Mouse (Mus musculus) retina, adult 2 months (tissue): ENCODE data around the gene Gm20458.

Source experiments
- DNase-seq: peaks from one replicate; pipeline ENCODE4 v3.0.0-alpha.2; 2012; ENCODE audit warnings: low read depth, low spot score

Gene Gm20458

DNA sequence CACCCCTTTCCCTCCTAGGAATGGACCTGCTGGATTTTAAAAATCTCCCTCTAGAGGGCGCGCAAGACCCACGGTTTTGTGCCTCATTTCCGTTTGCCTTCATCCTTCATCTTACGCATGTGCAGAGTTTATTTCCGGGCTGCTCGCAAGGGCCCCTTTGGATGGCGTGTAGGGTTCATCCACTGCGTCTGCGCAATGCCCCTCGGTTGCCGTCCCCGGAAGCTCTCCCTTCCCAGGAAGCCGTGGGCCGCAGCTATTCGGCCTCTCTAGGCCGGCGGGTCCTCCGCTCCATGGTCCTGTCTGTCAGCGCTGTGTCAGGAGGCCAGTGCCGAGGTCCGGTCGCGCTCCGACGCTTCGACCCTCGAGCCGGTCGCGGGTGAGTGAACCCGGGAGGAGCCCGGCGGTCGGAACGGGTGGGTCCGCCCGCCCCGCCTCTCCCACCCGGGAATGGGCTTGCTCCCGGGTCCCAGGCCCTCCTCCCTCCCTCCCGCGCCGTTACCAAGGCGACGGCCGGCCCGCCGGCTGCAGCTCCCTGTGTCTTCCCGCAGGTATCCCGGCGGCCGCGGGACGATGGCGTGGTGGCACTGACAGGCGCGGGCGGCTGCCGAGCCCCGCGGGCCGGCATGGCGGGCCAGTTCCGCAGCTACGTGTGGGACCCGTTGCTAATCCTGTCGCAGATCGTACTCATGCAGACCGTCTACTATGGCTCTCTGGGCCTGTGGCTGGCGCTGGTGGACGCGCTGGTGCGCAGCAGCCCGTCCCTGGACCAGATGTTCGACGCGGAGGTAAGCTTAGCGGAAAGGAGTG, at the start of gene Gm20458:
Gm20458 (plus strand) TSS at position 223 of the 807 bp plus-strand sequence.
- peak; percentile 98 for DNase-seq

DNA sequence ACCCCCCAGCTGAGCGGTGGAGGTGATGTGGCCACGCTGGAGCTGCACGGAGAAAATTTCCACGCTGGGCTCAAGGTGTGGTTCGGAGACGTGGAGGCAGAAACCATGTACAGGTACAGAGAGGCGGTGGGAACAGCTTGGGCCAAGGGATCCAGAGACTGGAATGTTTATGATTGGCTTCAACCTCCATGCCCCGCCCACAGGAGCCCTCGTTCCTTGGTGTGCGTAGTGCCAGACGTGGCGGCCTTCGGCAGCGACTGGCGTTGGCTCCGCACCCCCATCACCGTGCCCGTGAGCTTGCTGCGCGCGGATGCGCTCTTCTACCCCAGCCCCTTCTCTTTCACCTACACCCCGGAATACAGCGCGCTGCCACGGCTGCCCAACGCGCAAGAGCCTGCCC, 46.6 kb upstream of the Gm20458 start:
- no peak for DNase-seq

DNA sequence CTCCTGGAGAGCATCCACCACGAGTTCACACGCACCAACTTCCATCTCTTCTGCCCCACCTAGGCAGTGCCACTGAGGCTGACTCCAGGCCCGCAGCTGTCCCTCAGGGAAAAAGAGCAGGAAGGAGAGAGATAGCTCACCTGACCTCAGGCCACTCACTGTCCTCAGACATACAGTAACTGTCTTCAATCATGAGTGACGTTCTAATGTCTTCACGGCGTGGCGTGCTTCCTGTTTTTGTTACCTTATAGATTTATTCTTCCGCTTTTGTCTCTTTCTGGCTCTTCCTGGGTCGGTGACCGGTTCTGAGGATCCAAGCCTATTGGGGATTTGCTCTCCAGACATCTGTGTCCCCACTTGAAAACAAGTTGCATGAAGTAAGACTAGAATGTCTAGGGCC, 46.2 kb upstream of the Gm20458 start:
- DNase-seq = no peak

- DNase-seq = no peak
These were observed 43.6 kb upstream of the Gm20458 start for GRCm38 (mm10) chr2:164417198-164417597.

GRCm38 (mm10) chr2:164418308-164418875, 42.4 kb upstream of the Gm20458 start:
- no peak for DNase-seq

GRCm38 (mm10) chr2:164419489-164419888, 41.3 kb upstream of the Gm20458 start:
- DNase-seq = no peak

- DNase-seq = no peak
These were observed 39.5 kb upstream of the Gm20458 start for GRCm38 (mm10) chr2:164421306-164421705.

DNA sequence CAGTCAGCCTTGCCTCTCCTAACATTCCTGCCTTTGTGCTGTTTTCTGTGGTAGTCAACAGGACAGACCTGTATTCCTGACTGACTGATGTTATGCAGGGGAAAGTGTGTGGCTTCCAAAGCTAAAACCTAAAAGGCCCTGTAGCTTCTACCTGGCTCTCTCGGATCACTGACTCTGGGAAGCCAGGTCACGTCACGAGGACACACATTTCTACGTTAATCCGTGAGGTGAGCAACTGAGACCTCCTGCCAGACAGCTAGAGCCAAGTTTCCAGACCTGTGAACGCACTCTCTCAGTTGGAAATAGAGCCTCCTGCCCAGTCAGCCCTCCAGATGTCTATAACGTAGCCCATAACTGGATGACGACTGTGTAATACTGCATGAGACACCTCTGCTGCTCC, 38.8 kb upstream of the Gm20458 start:
- DNase-seq = no peak

DNA sequence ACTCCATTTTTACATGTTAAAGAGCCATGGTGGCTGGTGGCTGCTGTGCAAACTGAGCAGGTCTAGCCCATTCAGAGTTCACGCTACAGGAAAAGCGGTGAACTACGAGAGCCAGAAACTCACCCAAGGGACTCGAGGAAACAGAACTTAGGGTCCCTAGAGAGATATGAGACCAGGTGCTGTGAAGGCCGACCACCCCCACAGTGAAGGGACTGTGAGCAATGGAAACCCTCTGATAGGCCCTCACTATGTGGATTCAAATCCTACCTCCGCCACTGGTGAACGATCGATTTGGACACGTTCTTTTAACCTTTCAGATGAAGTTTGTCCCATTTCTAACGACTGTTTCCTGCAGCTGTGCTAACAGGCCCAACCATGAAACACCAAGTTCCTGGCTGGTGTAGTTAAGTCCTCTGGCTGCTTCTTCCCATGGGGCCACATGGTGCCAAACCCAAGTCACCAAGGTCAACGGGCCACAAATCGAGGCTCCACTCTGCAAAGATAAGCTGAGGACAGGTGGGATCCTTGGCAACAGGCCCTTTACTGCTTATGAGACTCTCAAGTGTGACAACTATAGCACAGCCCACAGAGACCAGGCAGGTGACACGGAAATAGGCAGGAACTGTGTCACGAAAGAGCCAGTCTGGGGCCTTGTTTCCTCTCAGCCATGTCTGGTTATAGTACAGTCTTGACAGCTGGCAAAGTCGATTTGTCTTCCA, 37.9 kb upstream of the Gm20458 start:
- no peak for DNase-seq

DNA sequence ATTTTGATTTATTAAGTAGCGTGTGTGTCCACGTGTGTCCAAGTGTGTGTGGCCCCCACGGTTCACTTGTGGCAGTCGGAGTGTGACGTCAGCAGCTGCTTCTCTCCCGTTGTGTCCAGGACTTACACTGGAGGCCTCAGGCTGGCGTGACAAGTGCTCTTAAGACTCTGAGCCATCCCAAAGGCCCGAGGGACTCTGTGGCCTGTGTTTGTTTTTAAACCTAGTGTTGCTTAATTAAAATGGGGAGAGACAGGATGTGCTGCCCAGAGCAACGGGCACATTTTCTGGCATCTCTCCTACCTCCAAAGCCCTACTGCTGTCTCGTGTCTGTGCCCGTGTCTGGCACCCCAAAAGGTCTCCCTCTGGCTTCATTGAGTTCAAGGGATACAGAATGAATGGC, 37.3 kb upstream of the Gm20458 start:
- no peak for DNase-seq

- no peak for DNase-seq
These were observed 36.4 kb upstream of the Gm20458 start for GRCm38 (mm10) chr2:164424406-164424805.

DNA sequence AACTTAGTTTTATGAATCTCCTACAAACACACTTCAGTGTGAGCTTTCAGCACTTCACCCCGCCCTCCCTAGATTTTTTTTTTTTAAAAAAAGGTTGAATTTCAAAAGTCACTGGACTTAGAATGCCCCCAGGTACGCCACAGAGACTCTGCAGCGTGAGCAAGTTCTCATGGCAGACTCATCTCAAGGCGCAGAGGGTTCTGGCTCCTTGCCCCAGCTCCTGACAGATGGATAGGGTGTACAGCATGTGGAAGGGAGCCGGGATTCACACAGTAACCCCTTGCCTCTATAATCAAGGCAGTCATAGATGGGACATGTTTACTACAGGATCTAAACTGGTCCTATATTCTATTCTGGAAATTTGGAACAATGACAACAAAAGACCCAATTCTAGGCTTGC, 35.4 kb upstream of the Gm20458 start:
- DNase-seq = no peak

- DNase-seq = no peak
These were observed 34.6 kb upstream of the Gm20458 start for GRCm38 (mm10) chr2:164426121-164426520.

DNA sequence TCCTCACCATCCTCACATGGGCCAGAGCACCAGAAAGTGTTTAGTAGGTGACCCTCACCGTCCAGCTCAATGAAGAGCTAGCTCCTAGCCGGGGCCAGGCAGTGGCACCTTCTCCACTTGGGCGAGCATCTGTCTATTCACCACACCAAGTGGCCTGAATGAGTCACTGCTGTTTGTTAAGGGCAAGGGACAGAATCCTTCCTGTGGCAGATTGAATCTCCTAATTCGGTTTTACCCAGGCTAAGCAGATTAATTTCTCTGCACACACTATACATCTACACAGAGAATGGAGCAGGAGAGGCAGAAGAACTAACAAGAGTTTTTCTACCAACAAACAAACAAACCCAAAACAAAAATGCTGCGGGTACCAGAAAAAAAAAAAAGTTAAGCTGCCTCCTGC, 33.8 kb upstream of the Gm20458 start:
- DNase-seq = peak; percentile 78

GRCm38 (mm10) chr2:164428451-164428850, 32.3 kb upstream of the Gm20458 start:
- DNase-seq = no peak

DNA sequence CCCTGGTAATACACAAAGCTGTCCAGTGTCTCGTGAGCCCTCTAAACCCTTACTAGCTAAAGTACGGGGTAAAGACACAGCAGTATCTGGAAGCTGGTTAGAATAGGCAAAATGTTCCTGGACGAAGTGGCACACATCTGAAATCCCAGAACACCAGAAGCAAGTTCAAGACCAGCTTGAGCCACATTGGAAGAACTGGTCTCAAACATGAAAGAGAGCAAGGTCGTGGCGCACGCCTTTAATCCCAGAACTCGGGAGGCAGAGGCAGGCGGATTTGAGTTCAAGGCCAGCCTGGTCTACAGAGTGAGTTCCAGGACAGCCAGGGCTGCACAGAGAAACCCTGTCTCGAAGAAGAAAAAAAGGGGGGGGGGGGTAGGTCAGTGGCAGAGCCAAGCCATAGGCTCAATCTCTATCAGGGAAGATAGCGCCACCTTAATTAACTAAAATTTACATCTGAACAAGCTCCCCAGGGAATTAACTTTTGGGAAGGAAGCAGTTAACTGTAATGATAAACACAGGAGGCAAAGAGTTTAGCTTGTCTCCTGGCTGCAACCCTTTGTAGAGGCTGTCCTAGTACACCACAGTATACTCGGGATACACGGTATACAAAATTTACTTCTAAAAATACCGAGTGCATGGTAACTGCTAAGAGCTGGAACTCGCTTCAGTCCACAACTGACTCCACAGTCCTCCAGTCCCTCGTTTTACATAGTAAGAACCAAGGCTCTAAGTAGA, 30.7 kb upstream of the Gm20458 start:
- no peak for DNase-seq

GRCm38 (mm10) chr2:164430697-164431096, 30.1 kb upstream of the Gm20458 start:
- no peak for DNase-seq

- DNase-seq = no peak
These were observed 28.9 kb upstream of the Gm20458 start for GRCm38 (mm10) chr2:164431676-164432465.

DNA sequence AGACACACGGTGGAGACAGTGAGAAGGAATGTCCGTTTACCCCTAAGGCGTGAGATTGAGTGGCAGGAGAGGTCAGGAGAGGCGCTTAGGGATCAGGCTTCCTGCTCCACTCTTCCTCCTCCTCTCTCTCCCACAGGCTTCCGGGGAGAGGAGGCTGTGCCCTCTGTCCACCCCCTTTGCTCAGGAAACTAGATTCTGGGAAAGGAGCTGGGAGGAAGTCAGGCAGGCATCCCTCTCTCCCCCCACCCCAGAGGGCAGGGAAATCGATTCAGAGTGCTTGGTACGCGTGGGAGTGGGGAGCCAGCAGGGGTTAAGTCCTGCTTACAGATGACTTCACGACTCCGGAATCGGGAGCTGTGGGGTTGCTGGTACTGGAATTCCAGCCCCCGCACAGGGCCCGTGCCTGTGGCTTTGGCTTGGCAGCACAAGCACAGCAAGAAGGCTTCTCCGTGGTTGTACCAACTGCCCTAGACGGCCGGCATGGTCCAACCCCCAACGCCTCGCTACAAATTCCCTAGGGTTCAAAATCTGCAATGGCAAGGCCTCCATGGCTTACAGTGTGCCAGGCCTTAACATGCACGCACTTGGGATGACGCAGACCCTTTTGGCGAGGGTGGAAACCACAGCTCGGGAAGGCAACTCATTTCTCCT, 28.1 kb upstream of the Gm20458 start:
- DNase-seq = no peak

- DNase-seq = no peak
These were observed 27.4 kb upstream of the Gm20458 start for GRCm38 (mm10) chr2:164433278-164433895.
